Comparison of ENCODE assay signal across 24 mouse cellular contexts in genomic region chr6:149103451-149103850, GRCm38 (mm10). TPM values are rescaled to one million over a fixed set of nuclear protein-coding genes. Genes with fewer than 3 reads are reported as not detected.
"Had no signal": no experiment of that assay in that cellular context is flagged by ENCODE, and none has a peak within 500 bp of the region (broad histone marks: within the 10 kb centered on the region; RNA-seq: fewer than 3 reads in every experiment).

No protein-coding gene starts in this region.

- H3K27ac ChIP-seq: liver, embryonic 15.5 days; lung, embryonic 15.5 days; macrophage; midbrain, embryonic 13.5 days; midbrain, embryonic 15.5 days; neural tube, embryonic 12.5 days; stomach, embryonic 15.5 days; stomach, postnatal 0 days had no signal

- H3K36me3 ChIP-seq: liver, embryonic 15.5 days; lung, embryonic 15.5 days; midbrain, embryonic 13.5 days; midbrain, embryonic 15.5 days; neural tube, embryonic 12.5 days; stomach, embryonic 15.5 days had no signal

- ATAC-seq: liver, postnatal 0 days; lung, postnatal 0 days; midbrain, embryonic 13.5 days; midbrain, embryonic 15.5 days had no signal

- H3K9me3 ChIP-seq: liver, embryonic 15.5 days; lung, embryonic 15.5 days; midbrain, embryonic 13.5 days; midbrain, embryonic 15.5 days; neural tube, embryonic 12.5 days; stomach, embryonic 15.5 days had no signal

- H3K27me3 ChIP-seq: lung, embryonic 15.5 days; midbrain, embryonic 13.5 days; midbrain, embryonic 15.5 days; neural tube, embryonic 12.5 days; stomach, embryonic 15.5 days had no signal

- DNase-seq: liver, postnatal 0 days; lung, adult 2 months; lung, postnatal 14 days; lung, postnatal 36 days; right cerebral cortex, postnatal 14 days; thymus, adult 2 months; thymus, postnatal 36 days had no signal

- H3K4me3 ChIP-seq: liver, embryonic 15.5 days; lung, embryonic 15.5 days; megakaryocyte, embryonic 14.5 days; midbrain, embryonic 13.5 days; midbrain, embryonic 15.5 days; neural tube, embryonic 12.5 days; stomach, embryonic 15.5 days had no signal

- H3K4me1 ChIP-seq: liver, embryonic 15.5 days; lung, embryonic 15.5 days; stomach, embryonic 15.5 days had no signal

- H3K9ac ChIP-seq: liver, embryonic 15.5 days; liver, postnatal 0 days; lung, embryonic 15.5 days; midbrain, embryonic 13.5 days; midbrain, embryonic 15.5 days; neural tube, embryonic 12.5 days; stomach, embryonic 15.5 days had no signal

- H3K4me2 ChIP-seq: liver, embryonic 15.5 days; lung, embryonic 15.5 days; midbrain, embryonic 11.5 days; midbrain, embryonic 13.5 days; midbrain, embryonic 15.5 days; neural tube, embryonic 12.5 days; stomach, embryonic 15.5 days had no signal

RNA-seq across cellular contexts. Expression of gene Gm10203, which starts 26.5 kb away (rescaled TPM):
- total RNA-seq: megakaryocyte progenitor cell, adult 5-6 weeks; midbrain, postnatal 0 days; monocyte, adult 5-6 weeks; neutrophil, adult 5-6 weeks had no signal
- polyA plus RNA-seq: liver, embryonic 15.5 days; liver, postnatal 0 days; lung, adult 2 months; lung, embryonic 15.5 days; lung, postnatal 0 days; macrophage; midbrain, embryonic 11.5 days; midbrain, embryonic 13.5 days; midbrain, embryonic 15.5 days; midbrain, postnatal 0 days; neural tube, embryonic 12.5 days; neural tube, embryonic 14.5 days; spleen, adult 2 months; stomach, embryonic 15.5 days; stomach, postnatal 0 days; thymus, adult 2 months had no signal
